8 mouse cellular contexts compared by ENCODE assay signal in genomic region chr2:30471051-30471450, GRCm38 (mm10). TPM values are rescaled to one million over a fixed set of nuclear protein-coding genes. Genes with fewer than 3 reads are reported as not detected.
A peak's percentile ranks its signal among the peaks of the same experiment; 100 is the strongest.
DNase-seq lines count a peak whose midpoint lies in the region; ATAC-seq lines count a peak whose summit lies in the region.

No protein-coding gene starts in this region.

- H3K9me3 ChIP-seq in kidney, embryonic 14.5 days (ENCODE audit: control insufficient read depth, low read length): no peaks in the 10 kb centered on the region
- H3K9me3 ChIP-seq in heart, embryonic 13.5 days: no peaks in the 10 kb centered on the region
- H3K9me3 ChIP-seq in liver, embryonic 16.5 days (replicated peaks; ENCODE audit: control insufficient read depth, low read length): no peaks in the 10 kb centered on the region

- no peak for ATAC-seq in kidney, embryonic 14.5 days (ENCODE audit: low FRiP score, low TSS enrichment)
- ATAC-seq in heart, embryonic 13.5 days (ENCODE audit: extremely low read depth, insufficient number of reproducible peaks, low FRiP score, low TSS enrichment): no peak
- ATAC-seq in liver, embryonic 16.5 days (ENCODE audit: low read depth): no peak

- H3K4me2 ChIP-seq in kidney, embryonic 14.5 days (replicated peaks; ENCODE audit: low read depth, low read length): peak overlapping the region; percentile 99
- H3K4me2 ChIP-seq in heart, embryonic 13.5 days: peak overlapping the region; percentile 88
- peak overlapping the region; percentile 57; the same call in 1 of the 2 replicates for H3K4me2 ChIP-seq in liver, embryonic 16.5 days (ENCODE audit: low read depth, low read length)

- no peak for DNase-seq in kidney, adult 11 months
- peak; percentile 67 for DNase-seq in NIH3T3 (ENCODE audit: low read depth)
- no peak for DNase-seq in layer of hippocampus, adult 8-10 months (ENCODE audit: low spot score in 2 of 2)
- no peak for DNase-seq in left cerebral cortex, adult 18-20 months (ENCODE audit: low spot score in 2 of 2)
- DNase-seq in ovary, adult 18-20 months (ENCODE audit: low spot score): no peak

- 9% methylated on average over 8 of the region's 8 CpGs for WGBS in kidney, embryonic 14.5 days
- WGBS in heart, embryonic 13.5 days: 12% methylated on average over 8 of the region's 8 CpGs
- WGBS in liver, embryonic 16.5 days (ENCODE audit: insufficient replicate concordance): 24% methylated on average over 8 of the region's 8 CpGs

- H3K27ac ChIP-seq in kidney, embryonic 14.5 days (ENCODE audit: low read depth, low read length): peak overlapping the region; percentile 97
- peak overlapping the region; percentile 94 for H3K27ac ChIP-seq in heart, embryonic 13.5 days (replicated peaks)
- H3K27ac ChIP-seq in liver, embryonic 16.5 days (ENCODE audit: low read length): no peak overlapping the region

- H3K36me3 ChIP-seq in kidney, embryonic 14.5 days (ENCODE audit: control insufficient read depth, insufficient read depth, low read length): no peaks in the 10 kb centered on the region
- H3K36me3 ChIP-seq in heart, embryonic 13.5 days: no peaks in the 10 kb centered on the region
- H3K36me3 ChIP-seq in liver, embryonic 16.5 days (ENCODE audit: control insufficient read depth, insufficient read depth): no peaks in the 10 kb centered on the region

- peak overlapping the region; percentile 96 for H3K9ac ChIP-seq in kidney, embryonic 14.5 days (ENCODE audit: low read depth, low read length)
- H3K9ac ChIP-seq in heart, embryonic 13.5 days: peak overlapping the region; percentile 99
- no peak overlapping the region for H3K9ac ChIP-seq in liver, embryonic 16.5 days (ENCODE audit: low read depth, low read length)

- H3K27me3 ChIP-seq in kidney, embryonic 14.5 days (ENCODE audit: control insufficient read depth, insufficient read depth, low read length): no peaks in the 10 kb centered on the region
- H3K27me3 ChIP-seq in heart, embryonic 13.5 days (replicated peaks): peaks cover 17% of the 10 kb centered on the region
- peaks cover 75% of the 10 kb centered on the region for H3K27me3 ChIP-seq in liver, embryonic 16.5 days (ENCODE audit: control insufficient read depth, insufficient read depth, low read depth, low read length)

- peak overlapping the region; percentile 97; the same call in 1 of the 2 replicates for H3K4me3 ChIP-seq in kidney, embryonic 14.5 days (ENCODE audit: low read length)
- H3K4me3 ChIP-seq in heart, embryonic 13.5 days: peak overlapping the region; percentile 84
- H3K4me3 ChIP-seq in liver, embryonic 16.5 days (ENCODE audit: low read depth, low read length): no peak overlapping the region

- H3K4me1 ChIP-seq in kidney, embryonic 14.5 days (ENCODE audit: control insufficient read depth, insufficient read depth, low read length): peaks cover 24% of the 10 kb centered on the region; the same call in 1 of the 2 replicates
- peaks cover 55% of the 10 kb centered on the region for H3K4me1 ChIP-seq in heart, embryonic 13.5 days
- peaks cover 7% of the 10 kb centered on the region for H3K4me1 ChIP-seq in liver, embryonic 16.5 days (ENCODE audit: control insufficient read depth, low read depth, low read length)

RNA-seq across cellular contexts. Expression of gene Ier5l, which starts 3.0 kb away (rescaled TPM):
- polyA plus RNA-seq in kidney, embryonic 14.5 days (2014; fragmentation: Nextera tagmentation; extraction: Ambion mirVana): 5.5 and 7.2 TPM in 2 replicates
- 0.96 and 1.0 TPM in 2 replicates for polyA plus RNA-seq in heart, embryonic 13.5 days (2015; fragmentation: Nextera tagmentation; extraction: Ambion mirVana)
- polyA plus RNA-seq in liver, embryonic 16.5 days (2015; fragmentation: Nextera tagmentation; extraction: Ambion mirVana): 0.07 TPM in 1 of 2 replicates, not detected in the other
- 10 to 100 TPM; 11.6 to 12.5 (median 12.4) TPM for total RNA-seq in layer of hippocampus, adult 8-10 months (2022)
- total RNA-seq in left cerebral cortex, adult 18-20 months (2021): 10 to 100 TPM; 30.3 to 30.4 TPM

RNA-seq across cellular contexts. Expression of gene Ptpa, which starts 55.2 kb away (rescaled TPM):
- 92.3 and 96.0 TPM in 2 replicates for polyA plus RNA-seq in kidney, embryonic 14.5 days (2014; fragmentation: Nextera tagmentation; extraction: Ambion mirVana)
- 100.0 and 109 TPM in 2 replicates for polyA plus RNA-seq in heart, embryonic 13.5 days (2015; fragmentation: Nextera tagmentation; extraction: Ambion mirVana)
- 121 TPM in 2 replicates for polyA plus RNA-seq in liver, embryonic 16.5 days (2015; fragmentation: Nextera tagmentation; extraction: Ambion mirVana)
- 100 to 1,000 TPM; 165 to 175 (median 173) TPM for total RNA-seq in layer of hippocampus, adult 8-10 months (2022)
- 100 to 1,000 TPM; 182 to 189 TPM for total RNA-seq in left cerebral cortex, adult 18-20 months (2021)

RNA-seq across cellular contexts. Expression of gene Crat, which starts 55.4 kb away (rescaled TPM):
- polyA plus RNA-seq in kidney, embryonic 14.5 days (2014; fragmentation: Nextera tagmentation; extraction: Ambion mirVana): 21.4 and 30.6 TPM in 2 replicates
- polyA plus RNA-seq in heart, embryonic 13.5 days (2015; fragmentation: Nextera tagmentation; extraction: Ambion mirVana): 74.5 and 76.8 TPM in 2 replicates
- polyA plus RNA-seq in liver, embryonic 16.5 days (2015; fragmentation: Nextera tagmentation; extraction: Ambion mirVana): 24.2 and 31.3 TPM in 2 replicates
- 10 to 100 TPM; 48.9 to 59.3 (median 50.7) TPM for total RNA-seq in layer of hippocampus, adult 8-10 months (2022)
- total RNA-seq in left cerebral cortex, adult 18-20 months (2021): 10 to 100 TPM; 53.7 to 57.3 TPM
